Mouse (Mus musculus): Measurements from ENCODE around the gene Pithd1. TPM values are rescaled to one million over a fixed set of nuclear protein-coding genes. Genes with fewer than 3 reads are reported as not detected.

The Pithd1 gene
- total RNA-seq (2021), result 10 to 100 TPM; 25.3 to 26.3 TPM
- long read RNA-seq, experiment 1, transcript Pithd1-201 (6 exons, 1,700 nt), result major isoform, 62 of 64 reads
- long read RNA-seq, experiment 1, partial matches to known transcripts, result 0 of 64 reads
- long read RNA-seq, experiment 1, other reads (novel, unspliced or antisense), result 2 of 64 reads
- long read RNA-seq, experiment 2, transcript Pithd1-201 (6 exons, 1,700 nt), result major isoform, 64 of 68 reads
- long read RNA-seq, experiment 2, partial matches to known transcripts, result 1 of 68 reads
- long read RNA-seq, experiment 2, other reads (novel, unspliced or antisense), result 3 of 68 reads

- peak; percentile 91 for DNase-seq (ENCODE audit: low spot score)
These were observed at the start of gene Pithd1 for GRCm38 (mm10) chr4:135986943-135987710. TSS of gene Pithd1 (minus strand) at chr4:135987264.

GRCm38 (mm10) chr4:136035078-136035477, 48.0 kb upstream of the Pithd1 start:
- DNase-seq (ENCODE audit: low spot score), result no peak

- no peak for DNase-seq (ENCODE audit: low spot score)
These were observed 46.2 kb upstream of the Pithd1 start for GRCm38 (mm10) chr4:136033231-136033630.

GRCm38 (mm10) chr4:136030968-136031909, 44.2 kb upstream of the Pithd1 start:
- DNase-seq (ENCODE audit: low spot score), result peak; percentile 58

- no peak for DNase-seq (ENCODE audit: low spot score)
These were observed 41.6 kb upstream of the Pithd1 start for GRCm38 (mm10) chr4:136028689-136029088.

- no peak for DNase-seq (ENCODE audit: low spot score)
These were observed 41.1 kb upstream of the Pithd1 start for GRCm38 (mm10) chr4:136028132-136028564.

GRCm38 (mm10) chr4:136027416-136028131, 40.5 kb upstream of the Pithd1 start:
- no peak for DNase-seq (ENCODE audit: low spot score)

- no peak for DNase-seq (ENCODE audit: low spot score)
These were observed 38.3 kb upstream of the Pithd1 start for GRCm38 (mm10) chr4:136025350-136025749.

GRCm38 (mm10) chr4:136022924-136023323, 35.9 kb upstream of the Pithd1 start:
- no peak for DNase-seq (ENCODE audit: low spot score)

GRCm38 (mm10) chr4:136021549-136022047, 34.5 kb upstream of the Pithd1 start, which contains the start of gene Eloa:
TSS of gene Eloa (minus strand) at chr4:136021763.
- DNase-seq (ENCODE audit: low spot score), result peak; percentile 100

- DNase-seq (ENCODE audit: low spot score), result peak; percentile 10
These were observed 33.9 kb upstream of the Pithd1 start for GRCm38 (mm10) chr4:136020743-136021548.

GRCm38 (mm10) chr4:136016059-136016602, 29.1 kb upstream of the Pithd1 start:
- DNase-seq (ENCODE audit: low spot score), result no peak

GRCm38 (mm10) chr4:136010586-136010985, 23.5 kb upstream of the Pithd1 start:
- no peak for DNase-seq (ENCODE audit: low spot score)

GRCm38 (mm10) chr4:136008782-136009447, 21.9 kb upstream of the Pithd1 start:
- no peak for DNase-seq (ENCODE audit: low spot score)

GRCm38 (mm10) chr4:136006821-136007220, 19.8 kb upstream of the Pithd1 start:
- DNase-seq (ENCODE audit: low spot score), result no peak

GRCm38 (mm10) chr4:136004921-136005320, 17.9 kb upstream of the Pithd1 start:
- no peak for DNase-seq (ENCODE audit: low spot score)

GRCm38 (mm10) chr4:136004107-136004675, 17.1 kb upstream of the Pithd1 start:
- no peak for DNase-seq (ENCODE audit: low spot score)

- DNase-seq (ENCODE audit: low spot score), result no peak
These were observed 8.1 kb upstream of the Pithd1 start for GRCm38 (mm10) chr4:135995118-135995517.

- DNase-seq (ENCODE audit: low spot score), result no peak
These were observed 6.9 kb upstream of the Pithd1 start for GRCm38 (mm10) chr4:135993941-135994340.
